Mouse (Mus musculus) limb, embryonic 10.5 days (tissue): ENCODE measurements around the gene Tmem217. TPM values are rescaled to one million over a fixed set of nuclear protein-coding genes. Genes with fewer than 3 reads are reported as not detected.

Experiments
- DNase-seq: peaks from one replicate; pipeline ENCODE4 v3.0.0-alpha.2; 2017; ENCODE audit warnings: low spot score
- H3K27ac ChIP-seq: fragments of 300-500 bp; sonication (generic); 2 replicates; pipeline ENCODE4 v1.5.1; 2016; ENCODE audit warnings: mild to moderate bottlenecking
- H3K27me3 ChIP-seq: fragments of 300-500 bp; sonication (generic); 2 replicates; pipeline ENCODE4 v1.6.1; 2016; ENCODE audit warnings: low read depth, mild to moderate bottlenecking; ENCODE audit not compliant: poor library complexity, severe bottlenecking
- H3K36me3 ChIP-seq: fragments of 300-500 bp; sonication (generic); 2 replicates; pipeline ENCODE4 v1.6.1; 2016; ENCODE audit warnings: mild to moderate bottlenecking, moderate library complexity
- H3K4me1 ChIP-seq: fragments of 300-500 bp; sonication (generic); 2 replicates; pipeline ENCODE4 v1.6.1; 2016
- H3K4me3 ChIP-seq: fragments of 300-500 bp; sonication (generic); 2 replicates; pipeline ENCODE4 v1.5.1; 2016; ENCODE audit warnings: mild to moderate bottlenecking, moderate library complexity
- H3K9me3 ChIP-seq: fragments of 300-500 bp; sonication (generic); replicated peaks from 2 replicates; pipeline ENCODE4 v1.6.1; 2016; ENCODE audit warnings: mild to moderate bottlenecking
- WGBS: fragments of 180-500 bp; shearing (Covaris S2); methylation state at CpG from one replicate; pipeline ENCODE4 v1.1.7; 2016; 5-methylcytosine and 5-hydroxymethylcytosine counted together
- polyA plus RNA-seq: library from polyadenylated mRNA; unstranded; fragments of >200 nt; fragmentation: Nextera tagmentation; extraction: Ambion mirVana; gene quantifications from 2 replicates; pipeline ENCODE4 v1.2.1, GENCODE M21; 2016

The Tmem217 gene
- polyA plus RNA-seq, 1 experiment from 2014 or later = 0.90 TPM

- H3K27me3 ChIP-seq = no peaks in the 10 kb centered on the region
- H3K9me3 ChIP-seq = no peaks in the 10 kb centered on the region
- peak overlapping the region; percentile 89 for H3K4me3 ChIP-seq
- WGBS = 9% methylated on average over 30 of the region's 30 CpGs
- H3K36me3 ChIP-seq = peaks cover 14% of the 10 kb centered on the region
- H3K4me1 ChIP-seq = peaks cover 25% of the 10 kb centered on the region
- peak overlapping the region; percentile 98 for H3K27ac ChIP-seq
- DNase-seq = peak; percentile 73
Observed at GRCm38 (mm10) chr17:29488978-29489970, 62.9 kb downstream of the Tmem217 start.

GRCm38 (mm10) chr17:29488257-29488977 lies 63.8 kb downstream of the Tmem217 start:
- Histone ChIP-seq H3K4me3 (0 out of 2 replicates have a peak overlapping the region, but pooled peaks have one; percentile 89), H3K4me1 (peaks cover 22% of the 10 kb centered on the region), H3K36me3 (peaks cover 5% of the 10 kb centered on the region), H3K9me3 (no peaks in the 10 kb centered on the region), H3K27ac (peak overlapping the region; percentile 98), H3K27me3 (no peaks in the 10 kb centered on the region)
- no peak for DNase-seq
- 84% methylated on average over 8 of the region's 8 CpGs for WGBS

- 74% methylated on average over 3 of the region's 3 CpGs for WGBS
- Histone ChIP-seq H3K36me3 (no peaks in the 10 kb centered on the region), H3K27me3 (no peaks in the 10 kb centered on the region), H3K27ac (no peak overlapping the region), H3K4me1 (peaks cover 19% of the 10 kb centered on the region), H3K4me3 (no peak overlapping the region), H3K9me3 (no peaks in the 10 kb centered on the region; the same call in 1 of the 2 replicates)
- no peak for DNase-seq
Observed at GRCm38 (mm10) chr17:29485336-29486233, 66.6 kb downstream of the Tmem217 start.

GRCm38 (mm10) chr17:29484431-29484830 lies 67.8 kb downstream of the Tmem217 start:
- WGBS = 89% methylated on average over 2 of the region's 2 CpGs
- peaks cover 16% of the 10 kb centered on the region for H3K4me1 ChIP-seq
- no peaks in the 10 kb centered on the region; the same call in 1 of the 2 replicates for H3K9me3 ChIP-seq
- DNase-seq = no peak
- H3K27ac ChIP-seq = no peak overlapping the region
- no peak overlapping the region for H3K4me3 ChIP-seq
- H3K36me3 ChIP-seq = no peaks in the 10 kb centered on the region
- H3K27me3 ChIP-seq = no peaks in the 10 kb centered on the region

GRCm38 (mm10) chr17:29483282-29483681 lies 68.9 kb downstream of the Tmem217 start:
- Histone ChIP-seq H3K27ac (no peak overlapping the region), H3K4me1 (peaks cover 4% of the 10 kb centered on the region), H3K36me3 (no peaks in the 10 kb centered on the region), H3K27me3 (no peaks in the 10 kb centered on the region), H3K9me3 (no peaks in the 10 kb centered on the region; the same call in 1 of the 2 replicates), H3K4me3 (no peak overlapping the region)
- DNase-seq = no peak
- WGBS = 95% methylated on average over 2 of the region's 2 CpGs

GRCm38 (mm10) chr17:29482632-29483031 lies 69.6 kb downstream of the Tmem217 start:
- Histone ChIP-seq H3K9me3 (no peaks in the 10 kb centered on the region; the same call in 1 of the 2 replicates), H3K27me3 (no peaks in the 10 kb centered on the region), H3K27ac (no peak overlapping the region), H3K36me3 (no peaks in the 10 kb centered on the region), H3K4me3 (no peak overlapping the region), H3K4me1 (0 out of 2 replicates have a peak, but pooled peaks cover 4% of the 10 kb centered on the region)
- WGBS = 94% methylated on average over 7 of the region's 7 CpGs
- no peak for DNase-seq

- WGBS = 88% methylated on average over 2 of the region's 2 CpGs
- no peak overlapping the region for H3K27ac ChIP-seq
- H3K27me3 ChIP-seq = no peaks in the 10 kb centered on the region
- H3K9me3 ChIP-seq = no peaks in the 10 kb centered on the region; the same call in 1 of the 2 replicates
- no peaks in the 10 kb centered on the region for H3K36me3 ChIP-seq
- H3K4me3 ChIP-seq = no peak overlapping the region
- H3K4me1 ChIP-seq = 0 out of 2 replicates have a peak, but pooled peaks cover 4% of the 10 kb centered on the region
- DNase-seq = no peak
Observed at GRCm38 (mm10) chr17:29480256-29480655, 71.9 kb downstream of the Tmem217 start.

- Histone ChIP-seq H3K27me3 (no peaks in the 10 kb centered on the region), H3K27ac (no peak overlapping the region), H3K36me3 (no peaks in the 10 kb centered on the region), H3K4me3 (no peak overlapping the region), H3K9me3 (no peaks in the 10 kb centered on the region; the same call in 1 of the 2 replicates), H3K4me1 (0 out of 2 replicates have a peak, but pooled peaks cover 4% of the 10 kb centered on the region)
- 90% methylated on average over 4 of the region's 4 CpGs for WGBS
- DNase-seq = no peak
Observed at GRCm38 (mm10) chr17:29478271-29478670, 73.9 kb downstream of the Tmem217 start.

- H3K27me3 ChIP-seq = no peaks in the 10 kb centered on the region
- 0 out of 2 replicates have a peak, but pooled peaks cover 4% of the 10 kb centered on the region for H3K4me1 ChIP-seq
- WGBS = 90% methylated on average over 10 of the region's 10 CpGs
- no peak overlapping the region for H3K27ac ChIP-seq
- H3K9me3 ChIP-seq = no peaks in the 10 kb centered on the region; the same call in 1 of the 2 replicates
- no peaks in the 10 kb centered on the region for H3K36me3 ChIP-seq
- DNase-seq = no peak
- H3K4me3 ChIP-seq = no peak overlapping the region
Observed at GRCm38 (mm10) chr17:29477357-29477756, 74.8 kb downstream of the Tmem217 start.

- H3K27ac ChIP-seq = no peak overlapping the region
- H3K9me3 ChIP-seq = no peaks in the 10 kb centered on the region
- WGBS = 80% methylated on average over 4 of the region's 4 CpGs
- H3K36me3 ChIP-seq = no peaks in the 10 kb centered on the region
- H3K27me3 ChIP-seq = no peaks in the 10 kb centered on the region
- H3K4me1 ChIP-seq = 0 out of 2 replicates have a peak, but pooled peaks cover 3% of the 10 kb centered on the region
- DNase-seq = no peak
- no peak overlapping the region for H3K4me3 ChIP-seq
Observed at GRCm38 (mm10) chr17:29476461-29476860, 75.7 kb downstream of the Tmem217 start.
